Mouse (Mus musculus): Measurements from ENCODE around the gene Pde4b.

Gene Pde4b

DNA sequence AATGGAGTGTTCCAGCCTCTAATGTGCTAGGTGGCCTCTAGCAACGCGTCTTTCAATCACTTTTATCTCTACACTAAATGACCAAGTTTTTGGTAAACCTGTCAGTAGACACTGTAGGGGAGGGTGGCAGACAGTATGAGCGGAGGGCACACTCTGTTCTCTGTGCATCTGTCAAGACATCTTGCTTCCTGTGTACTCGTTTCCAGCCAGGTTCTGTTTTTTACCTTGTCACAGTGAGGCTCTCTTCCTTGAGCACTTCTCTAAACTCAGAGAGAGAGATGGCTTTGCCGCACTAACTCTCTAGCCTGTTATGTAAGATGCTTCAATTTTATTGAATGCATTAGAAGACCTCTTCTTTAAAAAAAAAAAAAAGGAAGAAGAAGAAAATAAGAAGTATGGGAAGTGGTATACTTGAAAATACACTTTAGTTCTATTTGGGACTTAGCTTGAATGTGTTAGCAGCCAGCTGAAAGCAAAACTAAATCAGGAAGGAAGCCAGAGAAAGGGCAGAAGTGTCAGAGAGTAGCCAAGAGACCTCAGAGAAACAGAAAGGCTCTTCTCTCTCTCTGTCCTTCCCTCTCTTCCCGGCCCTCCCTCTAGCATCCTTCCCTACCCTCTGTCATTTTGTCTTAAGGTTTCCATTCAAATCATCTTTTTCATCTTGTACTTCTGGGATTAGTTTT, 202.8 kb downstream of the Pde4b start:
- DNase-seq (ENCODE audit: low spot score), result no peak

DNA sequence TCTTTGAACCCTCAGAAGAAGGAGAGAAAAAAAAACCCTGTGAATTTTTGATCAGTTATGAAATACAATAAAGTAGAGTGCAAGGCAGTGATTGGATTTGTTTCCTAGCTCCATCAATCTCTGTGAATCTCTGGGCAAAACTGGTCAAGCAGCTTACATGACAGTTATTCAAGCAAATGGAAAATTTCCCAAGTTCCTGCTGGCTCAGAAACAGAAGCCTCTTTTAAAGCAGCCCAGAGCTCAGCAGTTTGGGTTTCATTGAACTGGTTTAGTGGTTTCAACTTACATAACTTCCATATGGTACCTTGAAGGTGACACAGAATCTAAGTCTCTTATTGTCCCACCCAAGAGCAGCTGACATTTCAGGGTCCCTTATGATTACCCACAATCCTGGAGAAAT, 210.2 kb downstream of the Pde4b start:
- no peak for DNase-seq (ENCODE audit: low spot score)

DNA sequence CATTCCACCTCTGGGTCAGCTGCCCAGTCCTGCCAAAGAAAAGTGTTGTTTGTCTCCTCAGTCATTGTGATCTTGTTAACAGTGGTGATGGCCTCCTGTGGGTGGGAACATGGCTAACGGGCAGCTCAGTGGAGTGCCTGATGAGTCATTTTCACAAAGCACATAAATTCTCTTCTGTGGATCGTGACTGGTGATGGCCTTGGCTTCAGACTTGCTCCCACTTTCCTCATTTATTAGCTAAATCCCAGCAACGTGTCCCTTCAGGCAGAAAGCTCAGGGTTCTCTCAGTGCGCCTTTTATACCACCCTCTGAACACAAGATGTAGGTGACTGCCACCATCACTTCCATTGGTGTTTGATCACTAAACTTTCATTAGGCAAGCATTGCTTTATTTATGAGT, 215.2 kb downstream of the Pde4b start:
- peak; percentile 35 for DNase-seq (ENCODE audit: low spot score)

- DNase-seq (ENCODE audit: low spot score), result no peak
Observed at GRCm38 (mm10) chr4:102307661-102308297, 220.4 kb downstream of the Pde4b start.

DNA sequence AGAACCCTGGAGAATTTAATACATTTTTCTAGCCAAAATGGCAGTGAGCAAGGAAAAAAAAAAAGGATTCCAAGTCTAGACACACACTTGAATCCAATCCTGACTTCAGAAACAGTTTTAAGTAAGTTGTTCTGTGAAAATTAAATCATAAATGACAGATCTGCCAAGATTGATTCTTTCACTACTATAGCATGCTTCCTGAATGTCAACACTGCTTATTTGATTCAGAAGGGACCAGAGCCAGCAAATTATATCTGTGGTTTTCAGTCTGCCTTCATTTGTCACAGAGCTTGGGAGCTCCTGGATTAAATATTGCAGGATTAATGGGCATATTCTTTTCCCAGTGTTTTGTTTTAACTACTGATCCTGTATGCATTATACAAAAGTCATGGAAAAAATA, 223.3 kb downstream of the Pde4b start:
- no peak for DNase-seq (ENCODE audit: low spot score)

- DNase-seq (ENCODE audit: low spot score), result no peak
Observed at GRCm38 (mm10) chr4:102316011-102316410, 228.7 kb downstream of the Pde4b start.

DNA sequence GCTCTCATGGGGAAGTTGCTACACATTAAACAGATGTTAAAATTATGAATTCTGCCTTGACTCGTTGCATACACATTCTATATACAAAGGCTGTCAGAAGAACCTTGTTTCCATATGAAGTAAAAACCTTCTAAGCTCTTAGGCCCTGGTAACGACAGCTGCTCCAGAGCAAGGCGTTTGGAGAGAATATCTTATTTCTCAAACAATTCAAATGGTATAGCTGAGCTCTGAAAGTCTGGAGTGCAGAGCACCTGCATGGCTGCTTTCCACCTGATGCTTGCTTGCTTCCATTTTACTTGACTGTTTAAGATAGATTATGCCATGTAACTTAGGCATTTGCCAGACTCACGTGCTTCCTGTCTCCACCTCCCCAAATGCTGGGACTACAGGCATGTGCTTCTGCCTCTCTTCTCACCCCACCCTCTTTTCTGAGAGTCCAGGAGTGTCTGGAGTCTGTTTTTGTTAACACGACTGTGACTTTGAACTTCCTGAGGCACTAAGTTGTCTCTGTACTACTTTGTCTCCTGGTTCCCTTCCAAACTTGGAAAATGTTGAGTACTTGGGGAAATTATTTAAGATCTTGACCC, 229.4 kb downstream of the Pde4b start:
- DNase-seq (ENCODE audit: low spot score), result no peak

DNA sequence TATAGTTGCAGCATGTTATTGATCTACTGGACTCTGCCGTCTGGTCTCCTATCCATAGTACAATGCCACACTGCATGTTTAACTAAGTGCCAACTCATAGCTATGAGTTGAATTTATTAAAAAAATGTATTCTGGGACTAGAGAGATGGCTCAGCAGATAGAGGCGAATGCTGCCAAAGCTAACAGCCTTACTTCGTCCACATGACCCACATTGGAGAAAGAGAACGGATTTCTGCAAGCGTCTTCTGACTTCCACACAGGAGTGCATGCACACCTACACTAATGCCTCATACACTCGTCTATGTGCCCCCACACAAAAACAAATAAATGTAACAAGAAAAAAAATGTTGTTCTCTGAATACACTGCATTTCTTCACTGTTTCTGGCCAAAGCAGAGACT, 231.3 kb downstream of the Pde4b start:
- no peak for DNase-seq (ENCODE audit: low spot score)

DNA sequence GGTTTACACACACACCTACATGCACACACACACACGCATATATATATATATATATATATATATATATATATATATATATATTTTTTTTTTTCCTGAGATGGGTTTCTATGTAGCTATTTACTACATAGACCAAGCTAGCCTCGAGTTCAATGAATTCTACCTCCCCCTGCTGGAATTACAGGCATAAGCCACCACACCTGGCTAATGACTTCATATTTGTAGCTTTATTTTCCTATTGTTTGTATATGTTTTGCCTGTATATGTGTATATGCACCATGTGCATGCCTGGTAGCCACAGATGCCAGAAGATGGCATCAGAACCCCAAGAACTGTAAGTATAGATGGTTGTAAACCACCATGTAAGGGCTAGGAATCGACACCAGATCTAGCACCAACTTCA, 234.0 kb downstream of the Pde4b start:
- no peak for DNase-seq (ENCODE audit: low spot score)

DNA sequence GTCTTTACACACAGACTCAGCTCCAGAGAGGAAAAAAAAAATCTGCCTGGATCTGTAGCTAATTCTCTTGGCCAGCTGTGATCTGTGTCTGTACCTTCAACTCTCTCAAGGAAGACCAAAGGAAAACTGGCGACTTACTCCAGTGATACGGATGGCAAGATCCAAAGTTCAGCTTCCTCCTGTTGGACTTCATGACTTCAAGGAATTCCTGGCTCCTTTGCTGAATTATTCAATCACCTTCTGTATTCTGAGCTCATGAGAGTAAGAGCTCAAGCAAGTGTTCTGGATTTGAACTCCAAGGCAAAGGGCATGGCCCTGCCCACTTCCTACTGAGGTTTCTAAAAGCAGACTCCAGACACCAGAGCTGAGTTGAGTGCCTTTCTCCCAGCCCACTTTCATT, 245.0 kb downstream of the Pde4b start:
- no peak for DNase-seq (ENCODE audit: low spot score)

DNA sequence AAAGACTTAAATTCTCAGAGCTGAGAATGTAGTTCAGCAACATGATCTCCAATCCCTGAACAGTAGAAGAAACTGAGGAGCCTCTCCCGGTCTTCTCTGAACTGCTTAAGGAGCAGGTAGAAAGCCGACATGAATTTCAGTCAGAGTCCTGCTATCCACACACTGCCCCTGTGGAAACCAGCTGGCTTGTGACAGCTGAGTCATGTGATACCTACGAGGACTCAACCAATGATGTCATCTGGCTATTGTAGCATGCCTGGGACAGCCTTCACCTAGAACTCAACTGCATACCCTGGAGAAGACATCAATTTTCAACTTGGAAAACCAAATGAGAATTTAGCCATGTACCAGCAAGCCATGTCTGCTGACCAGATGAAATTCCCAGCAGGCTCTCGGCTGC, 245.5 kb downstream of the Pde4b start:
- no peak for DNase-seq (ENCODE audit: low spot score)

- DNase-seq (ENCODE audit: low spot score), result no peak
Observed at GRCm38 (mm10) chr4:102346911-102347492, 259.7 kb downstream of the Pde4b start.

DNA sequence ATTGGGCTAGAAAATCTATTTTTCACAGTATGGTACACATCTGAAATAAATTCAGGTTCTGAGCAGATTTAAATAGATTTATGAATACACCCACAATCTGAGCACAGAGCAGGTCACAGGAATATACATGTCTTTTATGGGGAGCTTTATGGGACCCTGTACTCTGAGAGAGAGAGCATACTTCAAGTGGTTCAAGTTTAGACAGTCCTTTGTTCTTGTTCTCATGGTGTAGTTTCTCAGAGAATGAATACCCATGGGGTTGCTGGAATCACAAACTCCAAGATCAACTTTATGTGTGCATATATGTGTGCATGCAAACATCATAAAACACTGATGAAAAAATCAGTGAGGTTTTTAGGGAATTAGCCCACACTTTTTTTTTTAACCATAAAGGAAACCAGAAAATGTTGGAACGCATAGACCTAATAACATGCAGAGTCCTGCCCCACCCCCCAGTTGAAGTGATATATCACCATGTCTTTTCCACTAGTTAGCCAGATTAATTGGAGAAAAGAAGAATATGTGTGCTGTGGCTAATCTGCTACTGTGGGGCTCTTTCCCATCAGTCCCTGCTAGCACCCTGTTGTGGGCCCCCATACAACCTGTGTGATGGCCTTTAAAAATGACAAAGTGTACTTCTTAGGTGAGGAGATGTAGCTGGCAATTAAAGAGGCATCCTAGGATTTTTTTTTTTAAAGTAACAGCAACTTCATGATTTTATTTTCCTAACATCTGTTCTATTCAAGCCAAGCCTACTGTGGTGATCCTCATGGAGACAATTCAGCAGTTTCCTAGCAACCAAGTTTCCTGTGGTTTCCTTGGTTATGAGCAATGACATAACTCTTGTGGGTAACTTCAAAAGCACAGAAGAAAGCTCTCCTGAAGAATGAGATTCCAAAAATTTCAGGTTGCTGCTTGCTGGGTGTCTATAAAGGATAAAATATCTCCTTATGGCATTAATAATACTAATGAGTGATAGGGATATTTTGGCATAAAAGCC, 264.4 kb downstream of the Pde4b start:
- DNase-seq (ENCODE audit: low spot score), result no peak

DNA sequence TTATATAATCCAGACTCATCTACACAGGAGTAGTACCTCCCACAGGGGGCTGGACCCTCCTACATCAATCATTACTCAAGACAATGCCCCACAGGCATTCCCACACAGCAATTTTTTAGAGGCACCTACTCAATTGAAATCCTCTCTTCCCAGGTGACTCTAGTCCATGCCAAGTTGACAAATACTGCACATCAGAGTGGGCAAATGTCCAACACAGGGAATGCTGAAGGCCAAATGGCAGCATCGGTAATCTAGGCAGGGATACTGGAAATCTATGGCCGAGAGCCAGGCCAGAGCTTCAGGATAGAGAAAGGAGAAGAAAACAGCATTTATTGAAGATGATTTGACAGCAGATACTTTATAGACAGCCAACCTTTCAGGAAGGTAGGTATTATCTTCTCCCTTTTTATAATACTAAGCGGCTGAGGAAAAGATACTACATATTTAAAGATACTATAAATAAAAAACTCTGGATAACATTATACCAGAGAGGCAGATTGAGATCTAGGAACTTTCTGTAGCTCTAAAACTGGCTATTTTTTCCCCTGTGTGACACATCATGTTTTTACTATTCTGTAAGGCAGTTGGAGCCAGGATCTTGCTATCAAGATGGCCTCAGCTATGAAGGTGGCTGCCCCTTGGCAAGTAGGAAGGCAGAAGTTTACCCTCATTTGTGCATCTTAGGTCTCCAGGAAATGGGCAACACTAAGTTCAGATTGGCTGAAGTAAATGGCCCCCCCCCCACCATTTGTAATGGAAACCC, 266.5 kb downstream of the Pde4b start:
- no peak for DNase-seq (ENCODE audit: low spot score)

- no peak for DNase-seq (ENCODE audit: low spot score)
Observed at GRCm38 (mm10) chr4:102368105-102368735, 280.9 kb downstream of the Pde4b start.

GRCm38 (mm10) chr4:102374614-102375013, 287.3 kb downstream of the Pde4b start:
- DNase-seq (ENCODE audit: low spot score), result no peak

GRCm38 (mm10) chr4:102382763-102383505, 295.6 kb downstream of the Pde4b start:
- no peak for DNase-seq (ENCODE audit: low spot score)

DNA sequence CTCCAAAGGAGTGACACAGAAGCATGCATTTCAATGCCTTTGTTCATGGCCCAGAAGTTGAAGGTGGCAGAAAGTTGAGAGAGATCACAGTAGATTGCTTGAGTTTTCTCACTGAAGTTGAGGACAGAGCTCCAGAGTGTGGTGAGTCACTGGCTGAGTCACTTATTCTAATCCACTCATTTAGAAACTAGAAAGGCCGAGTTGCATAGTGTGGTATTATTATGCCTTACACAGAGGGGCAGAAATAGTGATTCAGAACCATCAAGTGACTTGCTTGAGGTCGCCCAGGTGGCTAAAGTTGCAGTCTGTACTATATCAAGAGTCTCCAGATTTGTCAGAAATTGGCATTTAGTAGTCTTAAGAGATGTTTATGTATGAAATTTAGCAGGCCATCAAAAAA, 306.3 kb downstream of the Pde4b start:
- no peak for DNase-seq (ENCODE audit: low spot score)

DNA sequence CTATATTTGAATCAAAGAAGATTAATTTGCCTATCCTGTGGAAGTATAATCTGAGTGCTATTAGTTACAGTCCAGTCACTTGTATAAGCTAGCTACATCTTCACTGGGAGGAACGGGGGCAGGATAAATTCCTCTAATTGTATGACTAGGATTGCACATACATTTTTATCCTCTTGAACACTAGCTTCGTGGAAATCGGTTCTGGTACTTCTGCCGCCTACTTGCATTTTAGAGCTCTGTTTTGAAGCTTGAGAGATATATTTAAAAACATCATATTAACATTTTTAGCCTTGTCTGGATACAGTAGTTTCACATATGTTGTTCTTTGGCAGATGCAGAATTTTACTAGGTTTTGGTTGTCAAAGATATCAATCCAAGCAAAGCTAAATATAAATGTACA, 310.0 kb downstream of the Pde4b start:
- DNase-seq (ENCODE audit: low spot score), result no peak

DNA sequence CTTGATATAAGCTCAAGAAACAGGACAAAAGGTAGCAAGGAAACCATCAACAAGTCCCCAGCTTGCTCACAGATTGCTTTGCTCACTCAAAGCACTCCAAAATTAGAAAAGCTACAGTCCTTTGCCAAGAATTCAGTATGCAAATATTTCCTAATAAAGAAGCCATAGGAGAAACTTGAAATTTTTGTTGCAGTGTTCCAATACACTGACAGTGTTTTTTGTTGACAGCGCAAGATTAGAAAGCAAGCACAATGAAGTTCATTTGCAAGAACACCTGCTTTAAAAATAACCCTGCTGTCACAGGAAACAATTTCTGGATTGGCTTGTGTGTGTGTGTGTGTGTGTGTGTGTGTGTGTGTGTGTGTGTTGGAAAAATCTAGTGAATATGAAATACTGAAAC, 311.2 kb downstream of the Pde4b start:
- DNase-seq (ENCODE audit: low spot score), result no peak
